Mouse (Mus musculus) embryonic fibroblast, embryonic 13.5 days (primary cell): ENCODE measurements at regions not wholly inside any gene's neighbourhood (a gene's known extent, or its start where the extent isn't known, plus 50 kb on each side); places are given as distances from the start of the nearest gene placed in this dataset.

Source experiments
- CTCF ChIP-seq: IDR thresholded peaks from 2 replicates; pipeline ENCODE4 v1.5.1; 2011; ENCODE audit warnings: mild to moderate bottlenecking, control low read depth, low read length, moderate library complexity, borderline replicate concordance; ENCODE audit not compliant: insufficient read depth
- POLR2A ChIP-seq: IDR thresholded peaks from 2 replicates; pipeline ENCODE4 v1.6.1; 2011; ENCODE audit warnings: low read depth, mild to moderate bottlenecking, control low read depth, low read length, moderate library complexity

GRCm38 (mm10) chr12:12548688-12549087 lies 286.7 kb downstream of the Fam49a start:
- TF ChIP-seq CTCF (no peak), POLR2A (no peak)
